Mouse (Mus musculus): Measurements from ENCODE around the gene Rbm24. TPM values are rescaled to one million over a fixed set of nuclear protein-coding genes. Genes with fewer than 3 reads are reported as not detected.

The Rbm24 gene
- not detected in 2 replicates for total RNA-seq (2014; fragmentation: Nextera tagmentation)
- not detected in 2 replicates for total RNA-seq (2017)

DNA sequence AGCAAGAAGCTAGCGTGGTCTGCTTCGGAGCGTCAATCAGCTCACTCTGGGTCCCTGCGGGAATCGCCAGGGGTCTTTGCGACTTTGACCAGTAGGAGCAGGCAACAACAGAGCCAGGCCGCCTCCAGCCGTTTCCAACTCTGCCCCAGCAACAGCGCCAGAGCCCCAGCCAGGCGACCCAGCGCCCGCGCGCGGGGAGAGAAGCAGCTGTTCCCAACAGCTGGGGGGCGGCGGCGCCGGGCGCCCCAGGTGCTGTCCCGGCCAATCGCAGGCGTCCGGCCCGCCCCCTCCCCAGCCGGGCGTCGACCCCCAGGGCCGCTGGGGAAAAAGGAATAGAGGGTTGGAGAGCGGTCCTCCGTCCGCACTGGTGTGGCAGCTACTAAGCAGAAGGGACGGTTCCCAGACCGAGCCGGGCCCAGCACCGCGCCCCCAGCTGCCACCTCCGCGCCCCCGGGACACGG is at the start of gene Rbm24:
TSS of gene Rbm24 (plus strand) at position 294 of the 461 bp plus-strand sequence.
- peak; percentile 61 for ATAC-seq (replicated peaks; ENCODE audit: poor library complexity, severe bottlenecking)

DNA sequence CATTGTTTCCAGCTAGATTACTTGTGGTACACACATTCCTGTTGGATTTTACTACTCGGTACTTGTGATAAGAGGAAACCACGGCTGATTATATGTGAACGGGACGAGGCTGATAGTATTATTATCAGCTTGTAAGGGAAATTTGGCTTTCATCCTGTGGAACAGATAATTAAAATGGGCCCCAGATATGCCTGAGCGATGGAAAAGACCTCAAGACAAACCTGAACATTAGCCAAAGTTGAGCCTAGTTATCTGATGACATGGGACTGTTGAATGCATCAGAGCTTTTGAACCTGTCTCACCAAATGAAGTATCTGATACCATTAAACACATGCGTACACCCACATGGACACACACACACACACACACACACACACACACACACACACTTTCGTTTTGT is 45.4 kb upstream of the Rbm24 start:
- ATAC-seq (replicated peaks; ENCODE audit: poor library complexity, severe bottlenecking), result no peak

DNA sequence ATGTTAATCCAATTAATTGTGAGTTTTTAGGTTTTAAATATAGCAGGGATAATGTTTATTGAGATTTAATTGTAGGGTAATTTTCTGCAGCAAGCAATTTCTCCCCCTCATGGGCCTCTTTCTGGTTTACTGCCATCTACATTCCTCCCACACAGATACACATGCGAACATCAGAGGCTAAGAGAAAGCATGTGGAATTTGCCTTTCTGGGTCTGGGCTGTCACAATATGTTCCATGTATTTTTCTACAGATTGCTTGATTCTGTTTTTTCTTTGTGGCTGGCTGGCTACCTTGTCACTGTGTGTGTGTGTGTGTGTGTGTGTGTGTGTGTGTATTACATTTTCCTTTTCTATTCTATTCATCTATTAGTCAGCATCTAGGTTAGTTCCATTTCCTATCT is 42.9 kb upstream of the Rbm24 start:
- ATAC-seq (replicated peaks; ENCODE audit: poor library complexity, severe bottlenecking), result no peak

DNA sequence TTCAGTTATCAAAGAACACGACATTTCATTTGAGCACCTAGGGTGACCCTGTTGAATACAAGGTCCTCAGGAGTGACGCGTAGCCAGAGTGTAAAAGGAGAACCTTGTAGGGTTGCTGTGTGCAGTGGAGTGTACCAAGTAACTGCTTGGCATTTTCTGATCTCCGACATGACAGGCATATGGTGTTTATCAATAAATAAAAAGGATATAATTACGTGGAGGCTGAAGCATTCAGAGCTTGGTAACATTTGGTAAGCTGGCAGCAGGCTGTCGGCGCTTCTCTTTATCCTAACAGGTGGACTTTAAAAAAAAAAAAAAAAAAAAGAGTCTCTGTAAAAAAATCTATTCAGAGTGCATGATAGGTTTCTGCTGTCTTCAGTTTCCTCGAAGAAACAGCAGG is 30.8 kb upstream of the Rbm24 start:
- ATAC-seq (replicated peaks; ENCODE audit: poor library complexity, severe bottlenecking), result no peak

DNA sequence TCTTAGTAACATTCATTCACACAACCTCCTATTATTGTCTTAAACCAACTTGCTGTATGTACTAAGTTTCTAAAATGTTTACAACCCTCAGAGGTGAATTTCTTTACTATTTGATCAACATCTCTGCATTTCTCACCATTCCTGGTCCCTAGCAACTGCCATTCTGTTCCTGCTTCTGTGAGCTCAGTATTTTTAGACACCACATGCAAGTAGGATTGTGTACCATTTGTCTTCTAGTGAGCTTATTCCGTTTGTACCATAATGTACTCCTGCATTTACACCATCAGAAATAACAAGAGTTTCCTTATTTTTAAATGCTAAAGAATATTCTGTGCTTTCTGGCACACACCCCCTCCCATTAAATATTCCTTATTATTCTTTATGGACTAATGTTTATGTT is 26.6 kb upstream of the Rbm24 start:
- no peak for ATAC-seq (replicated peaks; ENCODE audit: poor library complexity, severe bottlenecking)

DNA sequence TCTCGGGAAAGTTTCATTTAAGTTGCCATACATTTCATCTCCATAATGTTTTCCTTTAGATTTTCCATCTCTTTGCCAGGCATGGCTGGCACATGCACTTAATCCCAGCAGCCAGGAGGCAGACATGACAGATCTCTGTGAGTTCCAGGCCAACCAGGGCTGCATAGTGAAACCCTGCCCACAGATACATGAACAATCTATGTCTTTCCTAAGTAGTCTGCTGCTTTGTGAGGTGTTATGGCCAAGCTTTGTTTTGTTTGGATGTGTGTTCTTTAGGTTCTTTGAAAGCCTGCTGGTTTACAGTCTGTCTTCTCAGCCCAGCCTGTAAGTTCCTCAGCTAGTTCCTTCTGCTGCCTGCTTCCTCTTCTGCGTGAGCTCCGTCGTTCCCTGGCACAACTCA is 25.3 kb upstream of the Rbm24 start:
- no peak for ATAC-seq (replicated peaks; ENCODE audit: poor library complexity, severe bottlenecking)

DNA sequence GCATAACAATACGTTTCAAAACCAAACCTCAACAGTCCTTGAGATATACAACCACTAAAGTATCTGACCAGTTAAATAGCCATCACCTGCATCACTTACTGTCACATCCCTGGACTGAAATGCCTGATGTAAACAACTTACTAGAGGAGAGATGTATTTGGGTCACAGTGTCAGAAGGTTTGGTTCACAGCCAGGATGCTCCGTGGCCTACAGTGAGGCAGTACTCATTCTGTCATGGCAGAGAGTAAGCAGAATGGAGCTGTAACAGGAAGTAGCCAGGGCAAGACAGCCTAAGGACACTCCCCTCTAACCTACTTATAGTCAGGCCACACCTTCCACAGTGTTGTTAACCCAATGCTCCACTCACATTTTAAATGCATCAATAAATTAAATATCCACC is 24.3 kb upstream of the Rbm24 start:
- ATAC-seq (replicated peaks; ENCODE audit: poor library complexity, severe bottlenecking), result no peak

DNA sequence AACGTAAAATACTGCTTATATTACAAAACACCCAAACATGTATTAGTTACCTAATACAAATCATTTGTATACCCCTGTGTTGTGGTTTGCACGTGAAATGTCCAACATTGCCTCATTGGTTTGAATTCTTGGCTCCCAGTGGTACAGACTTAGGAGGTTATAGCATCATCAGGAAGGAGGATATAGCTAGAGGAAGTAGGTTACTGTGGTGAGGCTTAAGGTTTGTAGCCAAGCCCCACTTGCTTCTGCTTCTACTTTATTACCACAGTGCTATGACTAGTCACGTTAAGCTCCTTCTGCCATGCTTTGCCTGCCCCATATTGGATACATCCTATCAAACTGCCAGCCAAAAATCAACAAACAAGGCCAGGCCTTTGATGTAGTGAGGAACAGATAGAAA is 21.0 kb upstream of the Rbm24 start:
- ATAC-seq (replicated peaks; ENCODE audit: poor library complexity, severe bottlenecking), result peak; percentile 99

DNA sequence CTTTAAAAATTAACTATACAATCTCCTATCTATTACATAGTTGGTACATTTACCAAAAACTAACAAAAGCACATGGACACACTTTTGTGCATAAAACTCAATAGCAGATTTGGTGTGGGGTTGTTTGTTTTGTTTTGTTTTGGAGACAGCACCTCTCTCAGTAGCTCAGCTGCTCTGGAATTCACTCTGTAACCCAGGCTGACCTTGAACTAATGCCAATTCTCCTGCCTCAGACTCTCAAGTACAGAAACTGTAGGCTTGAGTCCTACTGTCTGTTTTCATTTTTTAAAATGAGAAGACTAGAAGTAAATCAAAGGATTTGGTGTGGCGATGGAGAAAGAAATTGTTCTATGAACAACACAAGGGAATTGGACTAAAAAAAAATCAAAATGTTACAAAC is 11.1 kb upstream of the Rbm24 start:
- ATAC-seq (replicated peaks; ENCODE audit: poor library complexity, severe bottlenecking), result no peak

DNA sequence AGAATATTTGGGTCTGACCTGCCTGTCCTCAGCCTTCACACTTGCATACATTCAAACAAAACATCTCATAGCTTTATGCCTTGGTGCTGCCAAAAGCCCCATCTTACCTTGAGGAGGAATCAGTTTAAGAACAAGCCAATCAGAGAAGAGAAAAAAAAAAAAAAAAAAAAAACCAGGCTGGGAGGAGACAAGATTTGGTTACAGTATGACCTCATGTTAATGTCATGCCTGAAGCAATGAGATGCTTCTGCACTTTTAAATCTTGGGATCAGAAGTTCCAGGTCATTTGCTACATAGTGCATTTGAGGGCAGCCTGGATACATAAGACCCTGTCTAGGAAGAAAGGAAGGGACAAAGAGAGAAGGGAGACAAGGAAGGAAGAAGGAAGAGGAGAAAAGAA is 6.0 kb upstream of the Rbm24 start:
- no peak for ATAC-seq (replicated peaks; ENCODE audit: poor library complexity, severe bottlenecking)

DNA sequence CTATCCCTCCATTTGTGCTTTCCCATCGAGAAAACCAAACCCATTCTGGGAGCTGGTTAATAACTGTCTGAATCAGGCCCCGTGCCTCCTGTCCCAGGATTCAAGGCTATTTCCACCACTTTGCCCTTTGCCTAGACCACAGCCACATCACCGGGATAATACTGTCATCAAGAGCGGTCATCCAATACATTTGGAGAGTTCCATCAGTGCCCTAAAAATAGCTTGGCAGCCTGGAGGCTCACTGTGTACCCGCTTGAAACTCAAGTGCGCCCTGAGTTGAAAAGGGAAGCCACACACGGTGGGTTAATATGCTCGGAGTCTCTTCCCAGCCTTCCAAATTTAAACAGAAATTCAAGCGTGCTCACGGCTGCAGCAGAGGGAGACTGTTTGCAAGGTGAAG is 4.6 kb upstream of the Rbm24 start:
- ATAC-seq (replicated peaks; ENCODE audit: poor library complexity, severe bottlenecking), result no peak

DNA sequence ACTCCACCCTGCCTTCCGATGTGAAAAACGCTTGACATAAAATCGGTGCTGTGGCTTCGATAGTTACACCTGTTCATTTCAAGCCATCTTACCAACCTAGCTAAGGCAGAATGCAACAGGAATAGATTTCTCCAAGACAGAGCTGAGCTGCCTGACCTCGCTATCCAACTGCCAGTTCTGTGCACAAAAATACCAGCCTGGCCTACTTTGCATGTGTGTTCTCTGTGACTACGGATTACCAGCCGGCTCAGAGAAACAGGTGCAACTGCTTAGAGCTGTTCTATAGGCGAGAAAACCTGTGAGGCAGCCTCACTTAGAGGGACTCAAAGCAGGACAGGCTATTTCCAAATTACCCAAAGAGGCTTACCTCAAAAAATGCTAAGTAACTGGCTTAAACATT is 4.2 kb upstream of the Rbm24 start:
- ATAC-seq (replicated peaks; ENCODE audit: poor library complexity, severe bottlenecking), result no peak

DNA sequence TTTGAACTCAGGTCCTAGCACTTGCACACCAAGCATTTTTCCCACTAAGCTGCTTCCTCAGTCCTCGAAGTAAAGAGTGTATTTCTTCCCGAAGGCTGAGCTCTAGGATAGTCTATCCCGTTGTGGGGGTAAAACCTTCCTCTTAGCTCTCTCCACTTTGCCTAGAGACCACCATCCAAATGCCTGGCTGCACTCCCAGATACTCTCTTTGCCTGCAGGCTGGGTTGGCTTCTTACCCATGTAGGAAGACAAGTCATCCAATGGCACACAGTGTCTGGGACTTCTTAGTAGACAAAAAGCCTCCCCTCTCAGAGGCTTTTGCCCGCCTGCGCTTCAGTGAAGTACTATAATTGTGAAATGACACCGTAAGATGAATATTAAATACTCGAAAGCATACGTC is 2.2 kb upstream of the Rbm24 start:
- ATAC-seq (replicated peaks; ENCODE audit: poor library complexity, severe bottlenecking), result no peak

DNA sequence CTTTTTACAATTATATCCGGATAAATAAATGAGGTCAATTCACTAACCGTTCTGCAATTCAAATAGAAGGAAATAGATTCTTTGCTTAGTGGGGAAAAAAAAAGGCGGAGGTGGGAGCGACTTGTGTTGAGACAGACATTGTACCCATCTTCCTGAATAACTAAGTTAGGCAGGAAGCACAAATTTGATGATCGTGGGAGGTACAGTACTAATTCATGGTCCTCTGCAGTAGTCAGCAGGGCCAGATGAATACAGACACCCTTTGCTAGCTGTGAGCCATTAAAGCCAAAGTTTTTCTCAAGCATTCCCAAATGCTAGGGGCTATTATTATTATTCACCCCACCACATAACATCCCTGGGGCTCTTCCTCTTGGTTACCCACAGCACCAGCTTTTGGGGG is 640 bp upstream of the Rbm24 start:
- ATAC-seq (replicated peaks; ENCODE audit: poor library complexity, severe bottlenecking), result no peak

DNA sequence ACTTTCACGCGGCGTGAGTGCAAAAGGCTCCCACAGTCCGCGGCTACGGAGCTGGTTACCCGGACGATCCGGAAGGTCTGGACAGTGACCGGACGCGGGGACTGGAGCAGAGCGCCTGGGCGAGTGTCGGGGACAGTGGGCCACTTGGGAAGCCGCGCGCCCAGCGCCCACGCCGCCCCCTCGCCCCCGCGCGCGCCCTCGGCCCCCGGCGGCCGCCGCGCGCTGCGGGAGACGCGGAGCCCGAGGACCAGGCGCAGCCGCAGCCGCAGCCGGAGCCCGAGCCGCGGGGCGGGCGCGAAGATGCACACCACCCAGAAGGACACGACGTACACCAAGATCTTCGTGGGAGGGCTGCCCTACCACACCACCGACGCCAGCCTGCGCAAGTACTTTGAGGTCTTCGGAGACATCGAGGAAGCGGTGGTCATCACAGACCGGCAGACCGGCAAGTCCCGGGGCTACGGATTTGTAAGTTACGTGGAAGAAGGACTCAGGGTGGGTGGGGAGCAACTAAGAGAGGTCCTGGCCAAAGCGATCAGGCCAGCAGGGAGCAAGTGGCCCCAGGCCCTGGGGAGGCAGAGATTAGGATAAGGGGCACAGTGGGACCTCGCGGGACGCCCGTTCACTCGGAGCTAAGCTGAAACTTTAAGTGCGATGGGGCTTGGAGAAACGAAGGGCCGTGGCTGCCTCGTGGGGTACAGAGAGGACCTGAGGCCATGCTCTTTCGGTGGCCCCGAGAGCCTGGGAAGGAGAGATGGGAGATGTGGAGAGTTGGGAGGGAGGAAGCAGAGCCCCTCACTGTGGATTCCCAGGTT is 704 bp downstream of the Rbm24 start:
- ATAC-seq (replicated peaks; ENCODE audit: poor library complexity, severe bottlenecking), result no peak; the same call in 1 of the 2 replicates

DNA sequence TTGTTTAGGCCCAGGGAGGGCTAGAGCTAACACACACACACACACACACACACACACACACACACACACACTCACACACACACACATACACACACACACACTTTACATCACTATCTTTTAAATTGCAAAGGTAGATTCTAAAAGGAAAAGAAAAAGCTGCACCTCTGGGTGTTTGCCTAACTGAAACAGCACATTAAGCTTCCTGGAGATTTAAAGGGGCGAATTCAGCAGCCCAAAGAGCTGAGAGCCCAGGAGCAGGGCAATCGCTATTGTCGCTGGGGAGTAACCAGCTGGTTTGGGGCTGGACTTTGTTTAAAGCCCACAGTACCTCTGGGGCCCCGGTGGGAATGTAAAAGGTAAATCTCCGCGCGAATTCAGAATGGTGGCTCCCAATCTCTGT is 1.4 kb downstream of the Rbm24 start:
- no peak for ATAC-seq (replicated peaks; ENCODE audit: poor library complexity, severe bottlenecking)

DNA sequence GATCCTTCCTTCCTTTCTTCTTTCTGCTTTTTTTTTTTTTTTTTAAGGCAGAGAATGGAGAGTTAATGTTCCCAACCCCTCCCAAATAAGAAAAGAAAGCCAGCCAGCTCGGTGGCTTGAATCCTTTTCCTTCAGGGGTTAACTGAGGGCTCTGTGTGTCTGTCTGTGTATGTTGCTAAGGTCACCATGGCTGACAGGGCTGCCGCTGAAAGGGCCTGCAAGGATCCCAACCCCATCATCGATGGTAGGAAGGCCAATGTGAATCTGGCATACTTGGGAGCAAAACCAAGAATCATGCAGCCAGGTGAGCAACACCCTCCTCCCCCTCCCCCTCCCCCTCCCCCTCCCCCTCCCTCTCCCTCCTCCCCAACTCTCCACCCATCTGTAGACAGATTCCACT is 1.9 kb downstream of the Rbm24 start:
- ATAC-seq (replicated peaks; ENCODE audit: poor library complexity, severe bottlenecking), result no peak

DNA sequence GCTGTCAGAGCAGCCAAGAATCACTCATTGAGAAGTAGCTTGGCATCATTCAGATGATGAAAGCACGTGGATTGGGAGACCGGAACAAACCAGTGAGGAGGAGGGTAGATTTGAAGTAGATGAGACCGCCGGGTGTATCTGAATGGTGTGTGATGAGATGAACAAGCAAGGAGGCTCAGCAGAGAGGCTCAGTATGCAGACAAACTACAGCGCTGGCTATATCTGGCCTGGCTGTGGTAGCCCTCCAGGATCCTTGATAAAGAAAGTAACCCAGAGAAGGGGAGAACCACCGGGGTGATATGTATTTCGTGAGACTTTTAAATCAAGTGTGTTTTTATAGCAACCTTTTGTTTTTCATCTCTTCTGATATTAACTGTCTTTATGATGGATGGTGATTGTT is 5.6 kb downstream of the Rbm24 start:
- ATAC-seq (replicated peaks; ENCODE audit: poor library complexity, severe bottlenecking), result no peak

DNA sequence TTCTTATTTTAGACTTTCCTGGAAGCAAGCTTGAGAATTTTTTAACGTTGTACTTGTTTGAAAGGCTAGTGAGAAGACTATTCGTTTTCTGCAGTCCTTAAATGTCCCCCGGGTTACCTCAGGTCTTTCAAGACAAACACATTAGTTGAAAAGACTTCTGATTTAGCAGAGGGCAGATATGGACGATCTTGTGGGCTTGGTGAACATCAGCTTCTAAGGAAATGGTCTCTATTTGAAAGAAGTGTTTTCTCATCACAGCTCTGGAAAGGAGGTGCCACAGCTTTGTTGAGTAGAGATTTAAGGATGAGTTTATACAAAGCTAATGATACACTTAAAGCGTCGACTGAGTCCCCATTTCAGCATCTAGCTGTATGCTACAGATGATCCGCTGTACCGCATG is 6.1 kb downstream of the Rbm24 start:
- ATAC-seq (replicated peaks; ENCODE audit: poor library complexity, severe bottlenecking), result no peak

DNA sequence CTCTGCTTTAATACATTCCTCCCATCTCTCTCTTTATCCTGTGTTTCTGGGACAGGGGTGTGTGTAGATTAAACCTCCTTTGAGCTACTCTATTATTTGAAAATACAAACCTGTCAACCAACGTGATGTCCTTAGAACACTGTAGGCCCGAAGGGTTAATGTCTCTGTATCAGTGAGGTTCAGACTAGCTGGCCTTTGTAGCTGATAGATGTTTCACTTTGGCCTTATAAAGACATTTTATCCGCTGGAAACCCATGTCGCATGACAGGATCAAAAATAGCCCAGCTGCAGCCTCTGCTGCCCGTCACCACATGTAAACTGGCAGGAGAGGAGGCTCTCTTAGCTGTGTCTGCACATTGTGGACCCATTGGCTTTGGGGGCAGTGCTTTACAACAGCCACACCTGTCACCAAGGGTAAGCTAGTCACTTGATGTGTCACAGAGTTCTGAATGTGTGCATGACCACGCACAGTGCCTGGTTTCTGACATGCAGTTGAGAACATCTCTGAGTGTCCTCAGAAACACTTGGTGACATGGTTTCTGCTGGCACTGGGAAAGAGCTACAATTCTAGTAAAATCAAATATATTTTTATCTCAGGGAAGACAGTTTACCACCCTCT is 8.5 kb downstream of the Rbm24 start:
- ATAC-seq (replicated peaks; ENCODE audit: poor library complexity, severe bottlenecking), result no peak

DNA sequence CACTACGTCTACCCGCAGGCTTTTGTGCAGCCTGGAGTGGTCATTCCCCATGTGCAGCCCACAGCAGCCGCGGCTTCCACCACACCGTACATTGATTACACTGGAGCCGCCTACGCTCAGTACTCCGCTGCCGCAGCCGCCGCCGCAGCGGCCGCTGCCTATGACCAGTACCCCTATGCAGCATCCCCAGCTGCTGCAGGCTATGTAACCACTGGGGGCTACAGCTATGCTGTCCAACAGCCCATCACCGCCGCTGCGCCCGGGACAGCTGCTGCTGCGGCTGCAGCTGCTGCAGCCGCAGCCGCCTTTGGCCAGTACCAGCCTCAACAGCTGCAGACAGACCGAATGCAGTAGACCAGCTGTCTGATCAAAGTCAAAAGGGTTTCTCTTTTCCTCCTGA is 10.7 kb downstream of the Rbm24 start:
- no peak for ATAC-seq (replicated peaks; ENCODE audit: poor library complexity, severe bottlenecking)

DNA sequence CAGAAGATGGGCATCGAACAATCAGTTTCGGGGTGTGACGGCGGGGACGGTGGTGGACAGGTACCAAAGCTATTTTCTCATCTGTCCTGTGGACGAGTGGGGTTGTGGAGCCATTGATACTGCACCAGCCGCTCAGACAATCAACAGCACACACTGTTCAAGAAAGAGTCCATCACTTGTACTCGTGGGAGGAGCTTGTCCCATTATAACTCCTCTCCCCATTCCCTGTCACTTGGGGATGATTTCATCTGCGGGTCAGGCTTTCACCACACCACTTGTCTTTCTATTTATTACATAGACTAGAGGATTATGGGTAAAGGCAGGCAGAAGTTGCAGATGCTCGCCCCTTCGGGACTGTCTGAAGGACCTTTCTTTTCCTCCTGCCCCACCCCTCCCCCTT is 11.6 kb downstream of the Rbm24 start:
- no peak for ATAC-seq (replicated peaks; ENCODE audit: poor library complexity, severe bottlenecking)
